Mouse (Mus musculus) brain, embryonic 14.5 days (tissue): ENCODE measurements around the gene 2410004B18Rik. TPM values are rescaled to one million over a fixed set of nuclear protein-coding genes. Genes with fewer than 3 reads are reported as not detected.
A peak's percentile ranks its signal among the peaks of the same experiment; 100 is the strongest.

Source experiments
- DNase-seq: peaks from one replicate; pipeline ENCODE4 v3.0.0-alpha.2; 2011; ENCODE audit warnings: low read depth
- CTCF ChIP-seq: fragments of 200-500 bp; IDR thresholded peaks from 2 replicates; pipeline ENCODE4 v1.5.1; 2012; ENCODE audit warnings: inconsistent platforms, mild to moderate bottlenecking, moderate library complexity, borderline replicate concordance; ENCODE audit not compliant: insufficient read depth, insufficient read length; ENCODE audit errors: extremely low read depth
- POLR2A ChIP-seq: fragments of 200-500 bp; IDR thresholded peaks from 2 replicates; pipeline ENCODE4 v1.6.1; 2012; ENCODE audit warnings: mild to moderate bottlenecking, inconsistent platforms, borderline replicate concordance; ENCODE audit not compliant: poor library complexity, insufficient read depth, insufficient read length, severe bottlenecking; ENCODE audit errors: extremely low read depth
- polyA plus RNA-seq: library from polyadenylated mRNA; depleted of rRNA; stranded (reverse); fragments of >200 nt; gene quantifications from 2 replicates; pipeline ENCODE4 v1.2.3, GENCODE M21; 2012

Gene 2410004B18Rik
- polyA plus RNA-seq, 1 experiment, result 41.1 TPM

DNA sequence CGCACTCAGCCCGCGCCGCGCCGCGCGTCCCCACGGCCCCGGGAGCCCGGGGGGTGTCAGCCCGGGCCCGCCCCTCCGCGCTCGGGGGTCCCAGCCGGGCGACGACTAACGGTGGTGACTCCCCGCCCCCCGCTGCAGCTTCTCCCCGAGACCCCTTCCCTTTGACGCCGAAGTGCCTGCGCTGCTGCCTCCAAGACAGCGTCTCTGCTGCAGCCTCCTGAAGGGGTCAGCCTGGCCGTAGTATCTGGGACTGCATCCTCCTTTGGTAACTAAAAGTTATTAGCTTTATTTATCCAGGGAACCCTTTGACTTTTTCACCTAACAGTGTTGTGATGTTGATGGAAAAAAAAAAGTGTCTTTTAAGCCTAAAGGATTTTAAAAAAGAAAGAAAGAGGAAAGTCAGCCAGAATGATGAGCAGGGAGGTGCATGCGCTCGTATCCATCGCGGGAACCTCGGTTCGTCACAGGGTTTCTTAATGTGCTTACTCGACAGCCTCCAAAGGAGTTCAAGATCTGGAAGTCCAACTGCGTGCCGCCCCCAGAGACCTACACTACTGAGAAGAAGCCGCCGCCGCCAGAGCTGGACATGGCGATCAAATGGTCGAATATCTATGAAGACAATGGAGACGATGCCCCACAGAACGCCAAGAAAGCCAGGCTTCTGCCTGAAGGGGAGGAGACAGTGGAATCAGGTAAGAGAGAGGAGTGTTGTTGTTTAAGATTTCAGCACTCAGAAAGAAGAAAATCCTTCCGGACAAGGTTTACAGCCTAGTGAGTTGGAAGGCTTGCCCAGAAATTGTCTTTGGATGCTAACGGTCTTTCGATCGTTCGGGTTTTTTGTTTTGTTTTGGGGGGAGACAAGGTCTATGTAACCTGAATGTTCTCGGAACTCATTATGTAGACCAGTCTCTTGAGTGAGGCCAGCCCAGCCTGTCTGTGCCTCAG is 863 bp downstream of the 2410004B18Rik start:
- DNase-seq, result peak; percentile 31
- TF ChIP-seq POLR2A (no peak), CTCF (peak; percentile 24; the same call in 1 of the 2 replicates)

DNA sequence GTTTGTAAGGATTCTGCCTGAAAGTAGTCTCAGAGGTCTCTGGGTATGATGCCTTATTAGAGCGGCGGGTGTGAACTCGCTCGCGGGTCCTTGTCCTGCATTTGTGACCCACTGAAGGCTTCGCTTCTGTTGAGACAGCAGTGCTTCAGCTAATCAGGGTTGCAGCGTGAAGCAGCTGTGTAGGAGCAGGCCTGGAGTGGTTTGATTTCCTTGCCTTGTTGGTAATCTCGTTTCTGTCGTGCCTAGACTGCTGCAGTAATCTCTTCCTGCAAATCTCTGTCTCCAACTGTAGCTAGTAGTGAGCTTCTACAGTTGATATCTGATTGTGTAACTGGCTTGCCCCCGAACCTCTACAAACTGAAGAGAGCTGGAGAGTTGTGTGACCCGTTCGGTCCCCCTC is 1.6 kb downstream of the 2410004B18Rik start:
- DNase-seq, result peak; percentile 23
- TF ChIP-seq POLR2A, result no peak
- no peak for TF ChIP-seq CTCF

DNA sequence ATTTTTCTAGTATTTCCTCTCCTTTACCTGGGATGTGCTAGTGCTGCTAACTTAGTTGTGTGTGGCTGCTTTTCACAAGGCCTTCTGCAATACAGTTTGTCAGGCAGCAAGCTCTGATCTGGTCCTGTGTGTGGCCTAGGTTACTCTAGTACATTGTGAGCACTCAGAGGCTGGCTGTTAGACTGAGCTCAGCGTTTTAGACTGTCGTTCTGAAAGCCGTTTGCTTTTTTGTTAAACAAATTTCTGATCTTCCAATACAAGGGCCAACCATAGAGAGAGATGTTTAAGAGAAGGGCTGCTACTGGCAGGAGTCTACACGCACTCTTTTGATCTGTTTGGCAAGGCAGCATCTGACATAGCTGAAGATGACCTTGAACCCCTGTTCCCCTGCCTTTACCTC is 2.2 kb downstream of the 2410004B18Rik start:
- DNase-seq, result no peak
- no peak for TF ChIP-seq CTCF
- TF ChIP-seq POLR2A, result no peak

DNA sequence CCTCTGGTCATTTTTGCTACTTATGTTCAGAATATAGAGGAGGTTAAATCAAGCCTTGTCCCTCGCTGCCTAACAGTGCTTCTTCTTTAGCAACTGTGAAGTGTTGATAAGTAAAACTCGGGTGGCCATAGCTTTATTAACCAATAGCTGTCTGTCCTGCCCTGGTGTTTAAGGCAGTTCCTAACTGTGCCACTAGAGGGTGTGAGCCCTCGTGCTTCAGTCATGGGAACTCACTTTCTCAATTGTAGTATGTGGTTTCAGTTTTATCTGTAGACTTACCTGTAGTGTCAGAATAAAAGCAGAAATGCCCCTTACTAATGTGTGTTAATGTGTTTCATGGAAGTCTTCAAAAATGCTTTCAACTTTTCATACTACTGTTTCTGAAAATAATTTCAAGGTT is 4.2 kb downstream of the 2410004B18Rik start:
- peak; percentile 76 for DNase-seq
- peak; percentile 83; the same call in 1 of the 2 replicates for TF ChIP-seq CTCF
- no peak for TF ChIP-seq POLR2A

DNA sequence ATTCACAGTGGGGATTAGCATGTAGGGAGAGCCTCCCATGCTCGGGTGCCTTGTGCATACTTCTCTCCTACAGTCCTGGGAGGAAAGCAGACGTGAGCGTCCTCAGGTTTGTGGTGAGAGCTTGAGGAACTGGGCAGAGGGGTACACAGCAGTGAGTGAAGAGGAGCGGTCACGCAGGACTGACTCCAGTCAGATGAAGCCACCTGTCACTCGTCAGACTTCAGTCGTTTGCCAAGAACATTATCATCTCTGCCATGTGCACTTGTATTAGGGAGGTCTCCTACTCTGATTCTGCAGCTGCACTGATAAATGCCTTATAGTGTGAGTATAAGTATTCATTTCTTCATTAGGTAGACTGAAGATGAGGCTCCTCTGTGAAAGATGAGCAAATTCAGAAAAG is 6.5 kb downstream of the 2410004B18Rik start:
- DNase-seq, result no peak

DNA sequence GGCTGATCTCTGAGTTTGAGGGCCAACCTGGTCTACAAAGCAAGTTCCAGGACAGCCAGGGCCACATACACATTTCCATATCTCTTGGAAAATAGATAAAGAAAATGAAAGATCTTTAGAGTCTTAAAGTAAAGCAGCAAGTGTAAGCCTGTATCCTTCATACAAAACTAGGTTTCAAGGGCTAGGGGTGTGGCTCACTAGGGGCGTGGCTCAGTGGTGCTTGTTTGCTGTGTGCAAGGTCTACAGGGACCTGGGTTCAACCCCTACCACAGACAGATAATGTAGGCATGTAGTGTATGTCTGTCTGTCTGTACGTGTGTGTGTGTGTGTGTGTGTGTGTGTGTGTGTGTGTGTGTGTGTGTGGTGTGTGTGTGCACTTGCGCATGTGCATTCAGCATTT is 8.1 kb downstream of the 2410004B18Rik start:
- no peak for TF ChIP-seq POLR2A
- no peak for DNase-seq

More for the DNA sequence above, 6.5 kb downstream of the 2410004B18Rik start:
- TF ChIP-seq CTCF (no peak), POLR2A (no peak)

DNA sequence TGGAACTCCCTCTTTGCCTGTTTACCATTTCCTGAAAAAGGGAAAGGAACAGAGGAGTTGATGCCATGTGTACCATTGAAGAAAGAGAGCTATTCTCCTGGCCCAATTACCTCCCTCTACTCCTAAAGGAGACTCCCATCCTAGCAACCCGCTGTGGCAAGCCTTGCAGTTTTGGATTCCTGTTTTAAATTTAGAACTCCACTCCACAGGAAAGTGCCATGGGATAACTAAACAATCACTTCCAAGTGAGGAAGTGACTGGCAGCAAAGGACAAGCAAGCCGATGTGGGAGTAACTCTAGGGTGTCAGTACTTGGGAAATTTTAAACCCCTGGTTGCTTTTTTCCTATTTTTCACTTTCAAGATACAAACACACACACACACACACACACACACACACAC is 8.8 kb downstream of the 2410004B18Rik start:
- TF ChIP-seq CTCF (no peak), POLR2A (no peak)
- DNase-seq, result no peak

DNA sequence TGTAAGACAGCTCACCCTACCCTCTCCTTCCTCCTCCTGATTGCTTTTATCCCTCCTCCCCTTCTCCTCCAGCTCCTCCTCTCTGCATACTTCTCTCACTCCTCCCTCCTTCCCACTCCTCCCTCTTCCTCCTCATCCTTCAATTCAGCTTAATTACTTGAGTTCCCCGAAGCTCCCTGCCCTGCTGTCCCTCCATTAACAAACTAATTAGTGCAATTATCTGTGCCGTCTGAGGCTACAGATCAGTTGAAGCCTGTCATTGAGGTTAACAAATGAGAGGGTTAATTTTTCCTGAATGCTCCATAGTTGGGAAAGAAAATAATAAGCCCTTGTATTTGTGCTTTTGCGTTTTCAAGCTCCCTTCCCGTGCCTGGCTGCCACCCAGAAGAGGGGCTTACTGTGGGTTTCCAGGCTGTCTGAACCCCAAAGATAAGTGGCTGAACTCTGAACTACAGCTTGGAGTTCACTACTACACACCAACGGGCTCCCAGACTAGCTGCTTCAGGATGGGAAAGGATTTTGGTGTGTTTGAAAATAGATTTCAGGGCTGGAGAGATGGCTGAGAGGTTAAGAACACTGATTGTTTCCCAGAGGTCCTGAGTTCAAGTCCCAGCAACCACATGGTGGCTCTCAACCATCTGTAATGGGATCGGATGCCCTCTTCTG is 9.9 kb downstream of the 2410004B18Rik start:
- no peak for TF ChIP-seq POLR2A
- TF ChIP-seq CTCF, result no peak
- peak; percentile 89 for DNase-seq

DNA sequence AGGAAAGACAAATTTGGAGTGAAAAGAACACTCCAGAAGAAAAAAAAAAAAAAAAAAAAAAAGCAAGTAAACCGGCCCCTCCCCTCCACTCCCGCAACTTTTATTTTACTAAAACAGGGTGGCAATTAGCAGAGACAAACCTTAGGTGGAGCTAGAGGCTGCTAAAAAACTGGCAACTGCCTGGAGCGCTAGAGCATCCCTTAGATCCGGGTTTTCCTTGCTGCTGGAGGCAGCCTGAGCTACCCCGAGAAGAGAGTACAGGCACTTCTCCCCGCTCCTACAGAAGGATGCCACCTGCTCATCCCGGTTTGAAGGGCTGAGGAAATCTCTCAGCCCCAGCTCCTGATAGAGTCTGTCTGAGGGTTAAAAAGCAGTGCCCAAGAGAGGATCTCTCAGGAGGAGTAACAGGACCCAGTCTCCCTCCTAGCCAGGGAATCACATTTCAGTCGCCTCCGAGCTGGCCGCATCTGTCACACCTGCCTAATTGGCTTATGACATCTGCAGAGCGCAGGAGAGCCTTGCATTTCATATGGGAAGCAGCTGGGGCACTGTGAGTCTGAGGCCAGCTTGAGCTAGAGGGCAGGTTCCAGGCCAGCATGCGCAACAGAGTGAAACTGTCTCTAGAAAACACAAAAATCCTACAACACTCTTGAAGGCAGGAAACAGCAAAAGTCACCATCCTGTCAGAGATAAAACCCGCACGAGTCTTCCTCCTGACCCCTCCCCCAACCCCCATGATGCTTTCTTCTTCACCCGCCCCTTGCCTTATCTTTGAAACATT is 12.4 kb downstream of the 2410004B18Rik start:
- DNase-seq, result peak; percentile 89
- TF ChIP-seq POLR2A (no peak), CTCF (peak; percentile 67; the same call in 1 of the 2 replicates)

DNA sequence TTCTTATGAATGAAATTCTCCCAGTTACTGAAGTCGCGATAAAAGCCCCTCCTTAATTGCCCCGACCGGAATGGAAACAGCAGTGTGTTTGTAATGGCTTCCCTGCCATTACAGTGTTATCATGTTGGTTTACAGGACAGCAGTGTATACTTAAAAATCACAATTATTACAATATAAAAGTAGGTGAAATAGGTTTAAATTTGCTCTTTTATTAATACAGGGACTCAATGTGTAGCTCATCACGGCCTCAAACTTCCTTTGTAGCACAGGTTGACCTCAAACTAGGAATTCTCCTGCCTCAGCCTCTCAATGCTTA is 13.0 kb downstream of the 2410004B18Rik start:
- DNase-seq, result no peak
- TF ChIP-seq CTCF, result no peak

DNA sequence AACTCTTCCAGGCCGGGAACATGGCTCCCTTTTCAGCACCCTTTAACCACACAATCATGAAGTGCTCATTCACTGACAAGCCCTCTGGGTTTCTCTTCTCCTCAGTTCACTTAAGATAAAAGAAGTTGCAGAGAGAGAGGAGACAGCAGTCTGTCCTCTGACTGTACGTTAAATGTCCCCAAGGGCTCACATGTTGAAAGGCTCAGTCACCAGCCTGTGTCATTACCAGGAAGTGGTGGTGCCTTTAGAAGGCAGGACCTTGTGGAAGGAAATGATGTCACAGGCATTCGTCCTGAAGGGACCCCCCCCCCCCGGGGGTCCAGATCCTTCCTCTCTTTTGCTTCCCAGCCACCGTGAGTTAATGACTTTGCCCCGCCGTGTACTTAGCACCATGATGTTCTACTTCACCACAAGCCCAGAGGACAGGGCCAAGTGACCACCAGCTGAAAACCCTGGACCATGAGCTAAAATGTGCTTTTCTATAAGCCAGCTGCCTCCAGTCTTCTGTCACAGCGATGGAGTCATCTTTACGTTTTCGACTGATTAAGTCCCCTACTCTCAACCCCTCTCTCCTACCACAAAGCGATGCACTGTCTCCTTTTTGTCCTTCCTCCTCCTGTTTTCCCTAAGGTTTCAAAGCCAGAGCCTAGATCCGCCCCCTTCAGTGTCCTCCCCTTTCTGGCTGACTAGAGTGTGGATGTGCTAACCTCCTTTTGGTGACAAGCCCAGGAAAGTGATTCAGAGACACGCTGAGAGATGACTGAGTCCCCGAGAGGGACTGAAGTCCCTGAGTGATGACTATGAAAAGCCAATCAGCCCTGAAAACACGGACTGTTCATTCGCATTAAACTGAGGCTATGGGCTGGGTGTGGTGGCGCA is 13.7 kb downstream of the 2410004B18Rik start:
- no peak for DNase-seq
- no peak for TF ChIP-seq POLR2A
- no peak for TF ChIP-seq CTCF

DNA sequence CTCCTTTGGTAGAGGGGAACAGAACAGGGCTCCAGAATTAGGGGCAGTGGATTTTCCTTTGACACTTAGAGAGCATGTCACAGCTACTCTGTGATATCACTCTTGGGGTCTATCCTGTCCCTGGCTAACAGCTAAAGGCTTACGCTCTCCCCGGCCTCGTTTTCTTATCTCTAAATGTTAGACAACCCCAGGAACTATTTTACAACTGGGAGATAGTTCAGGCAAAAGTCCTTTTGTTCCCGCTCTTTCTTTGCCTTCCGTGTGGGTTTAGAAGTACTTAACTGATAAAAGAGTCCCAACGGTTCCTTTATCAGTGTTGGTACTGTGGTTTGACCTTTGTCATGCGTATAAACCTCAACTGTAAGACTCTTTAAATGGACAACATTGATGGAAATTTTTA is 15.1 kb downstream of the 2410004B18Rik start:
- no peak for DNase-seq
- no peak for TF ChIP-seq CTCF
- TF ChIP-seq POLR2A, result no peak
